23 mouse cellular contexts compared by ENCODE assay signal in the genomic region with DNA sequence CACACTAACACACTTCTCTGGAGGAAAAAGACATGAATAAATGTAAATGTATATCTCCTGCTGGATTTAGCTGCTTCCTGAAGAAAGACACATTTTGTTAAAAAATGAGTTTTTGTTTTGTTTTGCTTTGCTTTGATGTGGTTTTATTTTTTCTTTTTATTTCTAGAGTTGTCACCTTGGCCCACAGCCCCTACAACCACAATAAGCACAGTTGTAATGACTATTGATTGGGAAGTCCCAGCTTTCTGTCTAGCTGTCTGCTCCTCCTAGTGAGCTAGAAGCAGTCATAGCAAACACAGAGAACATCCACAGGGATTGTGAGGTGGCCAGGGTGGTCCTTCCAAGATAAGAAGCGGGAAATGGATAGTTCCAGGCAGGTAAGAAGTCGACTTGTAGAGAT.
DNase-seq lines count a peak whose midpoint lies in the region; ATAC-seq and TF ChIP-seq lines count a peak whose summit lies in the region.
"Had no signal": no experiment of that assay in that cellular context is flagged by ENCODE, and none has a peak within 500 bp of the region (broad histone marks: within the 10 kb centered on the region; RNA-seq: fewer than 3 reads in every experiment).

No protein-coding gene starts in this region.

- no peaks in the 10 kb centered on the region for H3K9me3 ChIP-seq in liver, embryonic 11.5 days (ENCODE audit: control insufficient read depth, low read length)
- H3K9me3 ChIP-seq: embryonic facial prominence, embryonic 12.5 days; embryonic facial prominence, embryonic 15.5 days; hindbrain, embryonic 10.5 days; intestine, embryonic 15.5 days had no signal

- no peaks in the 10 kb centered on the region for H3K27me3 ChIP-seq in liver, embryonic 11.5 days (replicated peaks; ENCODE audit: control insufficient read depth, insufficient read depth, low read length)
- H3K27me3 ChIP-seq: embryonic facial prominence, embryonic 12.5 days; embryonic facial prominence, embryonic 15.5 days; intestine, embryonic 15.5 days had no signal

- DNase-seq in gastrocnemius, adult 2 months, result no peak
- no peak for DNase-seq in gastrocnemius, postnatal 36 days
- no peak for DNase-seq in layer of hippocampus, adult 11-12 months (ENCODE audit: low spot score)
- DNase-seq in liver, embryonic 11.5 days (ENCODE audit: low spot score), result no peak
- DNase-seq: adrenal gland, postnatal 10 days; adrenal gland, postnatal 36 days; cerebellum, adult 18-20 months; cerebellum, adult 9-10 months; cerebellum, postnatal 14 days; forebrain, postnatal 0 days; gastrocnemius, postnatal 25 days; heart, postnatal 36 days; kidney, adult 11 months had no signal

- H3K4me2 ChIP-seq in liver, embryonic 11.5 days, result no peak overlapping the region
- H3K4me2 ChIP-seq: embryonic facial prominence, embryonic 12.5 days; embryonic facial prominence, embryonic 15.5 days; heart, embryonic 11.5 days; hindbrain, embryonic 14.5 days; intestine, embryonic 15.5 days had no signal

- H3K36me3 ChIP-seq in liver, embryonic 11.5 days (ENCODE audit: control insufficient read depth, insufficient read depth, low read length), result no peaks in the 10 kb centered on the region
- H3K36me3 ChIP-seq: embryonic facial prominence, embryonic 12.5 days; embryonic facial prominence, embryonic 15.5 days; hindbrain, embryonic 10.5 days; intestine, embryonic 15.5 days had no signal

- H3K4me1 ChIP-seq in liver, embryonic 11.5 days (replicated peaks; ENCODE audit: control insufficient read depth, insufficient read depth, low read length), result no peaks in the 10 kb centered on the region
- H3K4me1 ChIP-seq: embryonic facial prominence, embryonic 12.5 days; embryonic facial prominence, embryonic 15.5 days; hindbrain, embryonic 10.5 days; intestine, embryonic 15.5 days had no signal

- TF ChIP-seq CTCF in gastrocnemius, adult 2 months (IDR thresholded peaks at IDR 0.05), result no peak

- intact Hi-C loops in gastrocnemius, adult 2 months (cut with DNase I), result no loop called here
- intact Hi-C loops in gastrocnemius, postnatal 36 days (cut with DNase I), result no loop called here

- peak overlapping the region; percentile 40; the same call in 1 of the 2 replicates for H3K27ac ChIP-seq in gastrocnemius, adult 2 months
- no peak overlapping the region for H3K27ac ChIP-seq in liver, embryonic 11.5 days (ENCODE audit: low read depth, low read length)
- H3K27ac ChIP-seq: embryonic facial prominence, embryonic 12.5 days; embryonic facial prominence, embryonic 15.5 days; hindbrain, embryonic 10.5 days; hindbrain, embryonic 14.5 days; hindbrain, postnatal 0 days; intestine, embryonic 15.5 days had no signal

- 67% methylated on average over 2 of the region's 2 CpGs for WGBS in liver, embryonic 11.5 days

- peak; percentile 91 for ATAC-seq in CD4-positive, CD25-positive, alpha-beta regulatory T cell, adult 4 months
- peak; percentile 89 for ATAC-seq in inflammation-experienced regulatory T-cells, adult 6 months
- ATAC-seq in liver, embryonic 11.5 days (replicated peaks; ENCODE audit: low FRiP score), result no peak
- ATAC-seq: forebrain, embryonic 14.5 days; forebrain, postnatal 0 days; hindbrain, postnatal 0 days had no signal

- no peak overlapping the region for H3K4me3 ChIP-seq in gastrocnemius, adult 2 months
- H3K4me3 ChIP-seq in liver, embryonic 11.5 days (ENCODE audit: low read depth, low read length), result no peak overlapping the region
- H3K4me3 ChIP-seq: embryonic facial prominence, embryonic 12.5 days; embryonic facial prominence, embryonic 15.5 days; hindbrain, embryonic 10.5 days; intestine, embryonic 15.5 days had no signal

- no peak overlapping the region for H3K9ac ChIP-seq in liver, embryonic 11.5 days (ENCODE audit: low read depth, low read length)
- H3K9ac ChIP-seq: embryonic facial prominence, embryonic 12.5 days; embryonic facial prominence, embryonic 15.5 days; forebrain, postnatal 0 days; hindbrain, embryonic 14.5 days; intestine, embryonic 15.5 days had no signal
